Mouse (Mus musculus): ENCODE data around the gene Sipa1.

The Sipa1 gene

DNA sequence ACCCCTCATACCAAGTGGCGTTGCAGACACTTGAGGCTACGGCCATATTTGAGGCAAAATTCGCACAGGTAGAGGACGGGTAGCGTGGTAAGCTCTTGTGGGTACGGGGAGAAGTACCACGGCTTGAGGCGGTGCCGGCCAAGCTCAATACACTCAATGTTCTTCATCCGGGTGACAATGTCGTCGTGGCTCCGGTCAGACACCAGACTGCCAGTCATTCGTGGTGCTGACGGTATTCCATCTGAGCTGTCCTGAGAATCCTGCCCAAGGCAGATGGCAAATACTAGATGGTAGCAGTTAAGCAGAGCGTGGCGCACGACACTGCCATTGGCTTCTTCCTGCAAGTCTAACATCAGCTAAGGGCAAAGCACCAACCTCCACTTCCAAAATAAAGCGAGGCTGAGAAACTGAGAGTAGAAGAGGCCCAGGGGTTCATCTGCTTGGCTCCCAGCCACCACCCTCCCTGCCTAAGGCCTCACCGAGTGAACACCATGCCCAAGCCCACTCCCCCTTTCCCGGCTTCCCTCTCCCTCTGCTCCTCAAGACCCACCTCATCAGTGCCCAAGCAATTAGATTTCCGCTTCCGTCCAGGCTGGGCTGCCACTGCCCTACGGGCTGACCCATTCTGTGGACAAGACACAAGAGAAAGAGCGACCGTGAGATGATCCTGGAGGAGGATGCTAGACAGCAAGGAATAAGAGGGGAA, 55.6 kb downstream of the Sipa1 start:
- no peak for DNase-seq (ENCODE audit: low read depth, low spot score)

DNA sequence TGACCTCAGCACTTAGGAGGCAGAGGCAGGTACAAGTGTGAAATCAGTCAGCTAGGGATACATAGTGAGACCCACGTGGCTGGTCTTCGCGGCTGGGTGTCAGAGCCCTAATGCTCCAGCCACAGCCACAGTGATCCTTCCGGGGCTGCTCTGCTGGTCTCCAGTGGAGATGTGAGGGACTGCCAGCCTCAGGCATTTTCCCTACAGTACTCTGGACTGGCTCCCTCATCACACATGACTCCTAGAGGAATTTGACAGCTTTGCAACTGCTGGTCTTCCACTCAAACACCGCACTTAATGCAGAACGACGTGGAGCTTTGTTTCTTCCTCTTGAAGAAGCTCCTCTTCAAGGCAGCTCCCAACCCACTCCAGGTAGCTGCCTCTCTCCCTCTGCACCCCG, 57.3 kb downstream of the Sipa1 start:
- DNase-seq (ENCODE audit: low read depth, low spot score), result no peak

DNA sequence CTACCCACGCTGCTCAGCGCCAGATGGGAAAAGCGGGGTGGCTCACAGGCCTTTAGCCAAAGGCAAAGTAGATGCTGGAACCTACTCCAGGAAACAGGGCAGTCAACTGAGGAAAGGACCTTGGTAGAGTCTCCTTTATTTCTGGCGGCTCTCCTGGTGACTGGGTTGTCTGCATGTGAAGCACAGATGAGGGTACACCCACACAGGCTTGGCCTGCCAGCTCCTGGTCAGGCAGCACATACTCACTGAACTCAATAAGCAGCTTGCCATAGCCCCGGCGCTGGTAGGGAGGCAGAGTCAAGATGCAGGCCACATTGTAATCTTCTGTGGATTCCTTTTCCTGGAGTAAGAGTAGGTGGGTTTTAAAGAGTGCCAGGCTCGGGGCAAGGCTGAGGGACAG, 58.4 kb downstream of the Sipa1 start:
- no peak for DNase-seq (ENCODE audit: low read depth, low spot score)

DNA sequence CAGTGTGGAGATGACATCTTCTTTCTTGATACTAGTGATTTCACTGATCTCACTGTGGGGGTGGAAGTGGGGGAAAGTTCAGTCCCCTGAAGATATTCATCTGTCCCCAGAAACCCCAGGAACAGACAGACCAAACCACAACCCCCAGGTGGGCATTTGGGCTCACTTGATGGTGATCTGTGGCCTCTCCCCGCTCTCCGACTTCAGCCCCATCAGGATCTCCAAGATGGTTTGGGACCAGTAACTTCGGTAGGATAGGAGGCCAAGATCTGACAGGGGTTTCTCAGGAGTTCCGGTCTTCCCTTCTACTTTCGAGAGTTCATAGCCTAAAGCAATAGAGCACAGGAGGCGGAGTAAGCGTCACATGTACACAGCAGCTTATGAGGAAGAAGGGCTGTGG, 59.8 kb downstream of the Sipa1 start:
- DNase-seq (ENCODE audit: low read depth, low spot score), result no peak

DNA sequence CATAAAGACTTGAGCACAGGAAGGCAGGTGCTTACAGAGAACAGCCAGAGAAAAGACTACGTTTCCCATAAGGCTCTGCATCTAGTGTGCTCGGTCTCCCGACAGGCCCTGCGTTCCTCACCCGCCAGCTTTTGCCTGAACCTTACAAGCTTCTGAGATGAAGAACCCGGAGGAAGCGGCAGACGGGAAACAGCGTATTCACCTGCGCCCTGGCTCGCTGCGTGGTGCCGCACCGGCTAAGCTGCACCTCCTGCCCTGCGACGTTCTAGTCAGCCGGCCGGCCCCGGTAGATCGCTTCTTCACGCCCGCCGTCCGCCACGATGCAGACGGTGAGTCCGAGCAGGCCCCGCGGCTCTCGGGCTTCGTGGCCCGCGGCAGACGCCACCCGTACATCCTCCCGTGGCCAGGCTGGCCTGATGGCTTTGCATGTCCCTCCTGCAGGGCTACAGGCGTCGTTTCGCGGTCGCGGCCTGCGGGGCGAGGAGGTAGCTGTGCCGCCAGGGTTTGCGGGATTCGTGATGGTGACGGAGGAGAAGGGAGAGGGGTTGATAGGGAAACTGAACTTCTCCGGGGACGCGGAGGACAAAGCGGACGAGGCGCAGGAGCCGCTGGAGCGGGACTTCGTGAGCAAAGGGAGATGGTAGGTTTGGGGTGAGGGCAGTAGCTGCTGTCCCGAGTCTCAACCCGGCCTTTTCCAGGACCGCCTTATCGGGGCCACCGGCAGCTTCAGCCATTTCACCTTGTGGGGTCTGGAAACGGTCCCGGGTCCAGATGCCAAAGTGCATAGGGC, 61.6 kb downstream of the Sipa1 start, which contains the start of gene Rnaseh2c:
Gene Rnaseh2c, plus strand, starts transcription at position 122 of the 790 bp plus-strand sequence.
- DNase-seq (ENCODE audit: low read depth, low spot score), result peak; percentile 67

Data from retina, postnatal 7 days (tissue).